Mouse (Mus musculus) heart, adult 2 months (tissue): ENCODE measurements at regions not wholly inside any gene's neighbourhood (a gene's known extent, or its start where the extent isn't known, plus 50 kb on each side); places are given as distances from the start of the nearest gene placed in this dataset.

ENCODE experiments used
- EP300 ChIP-seq: fragments of 200-500 bp; IDR thresholded peaks from 2 replicates; pipeline ENCODE4 v1.6.1; 2011; ENCODE audit warnings: low read depth, low read length, control low read depth; ENCODE audit not compliant: insufficient read depth
- POLR2A ChIP-seq: fragments of 200-500 bp; IDR thresholded peaks from 2 replicates; pipeline ENCODE4 v1.6.1; 2011; ENCODE audit warnings: mild to moderate bottlenecking, low read depth, low read length, control low read depth; ENCODE audit not compliant: insufficient read depth

- no peak for TF ChIP-seq POLR2A
- no peak for TF ChIP-seq EP300
These were observed 888.8 kb upstream of the Sel1l start for GRCm38 (mm10) chr12:92737623-92738370.
